Mouse (Mus musculus): ENCODE measurements at regions not wholly inside any gene's neighbourhood (a gene's known extent, or its start where the extent isn't known, plus 50 kb on each side); places are given as distances from the start of the nearest gene placed in this dataset.

GRCm38 (mm10) chr7:95489666-95490065 is 681.4 kb upstream of the Tenm4 start:
- TF ChIP-seq MAX (IDR thresholded peaks at IDR 0.05; ENCODE audit: low read depth), result no peak
- no peak for TF ChIP-seq E2F4 (IDR thresholded peaks at IDR 0.05; ENCODE audit: insufficient read depth)
- Histone ChIP-seq H3ac (ENCODE audit: control insufficient read depth, insufficient read length) (no peak overlapping the region), H3K4me3 (no peak overlapping the region), H3K36me3 (ENCODE audit: control insufficient read depth, insufficient read depth) (no peaks in the 10 kb centered on the region), H3K4me2 (ENCODE audit: low read depth) (no peak overlapping the region), H3K27me3 (ENCODE audit: control insufficient read depth, insufficient read depth, insufficient read length) (no peaks in the 10 kb centered on the region), H3K79me2 (ENCODE audit: control insufficient read depth, insufficient read depth) (no peaks in the 10 kb centered on the region)

- TF ChIP-seq CEBPB (IDR thresholded peaks at IDR 0.05; ENCODE audit: insufficient read depth, poor library complexity, severe bottlenecking) (no peak), USF1 (IDR thresholded peaks at IDR 0.05; ENCODE audit: low read depth) (no peak), MYOD1 (IDR thresholded peaks at IDR 0.05; ENCODE audit: control insufficient read depth in 1 of 3, insufficient read length in 2 of 3, low read depth in 2 of 3) (no peak), TCF3 (IDR thresholded peaks at IDR 0.05; ENCODE audit: insufficient read length, low read depth) (no peak), REST (IDR thresholded peaks at IDR 0.05; ENCODE audit: insufficient read depth, insufficient read length) (no peak), POLR2AphosphoS2 (IDR thresholded peaks at IDR 0.05; ENCODE audit: insufficient read length, low read depth) (no peak), MYOG (IDR thresholded peaks at IDR 0.05; ENCODE audit: control insufficient read depth in 1 of 3, insufficient read depth in 1 of 3, insufficient read length in 2 of 3, low read depth in 2 of 3) (no peak), POLR2A (IDR thresholded peaks at IDR 0.05; ENCODE audit: insufficient read length, low read depth) (no peak), TCF12 (IDR thresholded peaks at IDR 0.05; ENCODE audit: insufficient read depth, poor library complexity, severe bottlenecking) (no peak), SRF (IDR thresholded peaks at IDR 0.05; ENCODE audit: control insufficient read depth, insufficient read length, low read depth) (no peak), E2F4 (IDR thresholded peaks at IDR 0.05; ENCODE audit: insufficient read depth) (no peak), MAX (IDR thresholded peaks at IDR 0.05; ENCODE audit: low read depth) (no peak)
- H3K79me2 ChIP-seq (ENCODE audit: control insufficient read depth, insufficient read depth), result no peaks in the 10 kb centered on the region
- H3K36me3 ChIP-seq (ENCODE audit: control insufficient read depth, insufficient read depth), result no peaks in the 10 kb centered on the region
- H3ac ChIP-seq (ENCODE audit: control insufficient read depth, insufficient read length), result no peak overlapping the region
- H3K27me3 ChIP-seq (ENCODE audit: control insufficient read depth, insufficient read depth, insufficient read length), result no peaks in the 10 kb centered on the region
- no peak overlapping the region for H3K4me3 ChIP-seq
- H3K4me2 ChIP-seq (ENCODE audit: low read depth), result no peak overlapping the region
These were observed 676.3 kb upstream of the Tenm4 start for GRCm38 (mm10) chr7:95494793-95495192.

- Histone ChIP-seq H3K27me3 (ENCODE audit: control insufficient read depth, insufficient read depth, insufficient read length) (no peaks in the 10 kb centered on the region), H3K4me3 (no peak overlapping the region), H3ac (ENCODE audit: control insufficient read depth, insufficient read length) (no peak overlapping the region), H3K36me3 (ENCODE audit: control insufficient read depth, insufficient read depth) (no peaks in the 10 kb centered on the region), H3K79me2 (ENCODE audit: control insufficient read depth, insufficient read depth) (no peaks in the 10 kb centered on the region), H3K4me2 (ENCODE audit: low read depth) (no peak overlapping the region)
- TF ChIP-seq CEBPB (IDR thresholded peaks at IDR 0.05; ENCODE audit: insufficient read depth, poor library complexity, severe bottlenecking), result no peak
- no peak for TF ChIP-seq MYOD1 (IDR thresholded peaks at IDR 0.05; ENCODE audit: control insufficient read depth in 1 of 3, insufficient read length in 2 of 3, low read depth in 2 of 3)
- TF ChIP-seq USF1 (IDR thresholded peaks at IDR 0.05; ENCODE audit: low read depth), result no peak
- no peak for TF ChIP-seq REST (IDR thresholded peaks at IDR 0.05; ENCODE audit: insufficient read depth, insufficient read length)
- no peak for TF ChIP-seq E2F4 (IDR thresholded peaks at IDR 0.05; ENCODE audit: insufficient read depth)
- TF ChIP-seq MYOG (IDR thresholded peaks at IDR 0.05; ENCODE audit: control insufficient read depth in 1 of 3, insufficient read depth in 1 of 3, insufficient read length in 2 of 3, low read depth in 2 of 3), result no peak
- TF ChIP-seq SRF (IDR thresholded peaks at IDR 0.05; ENCODE audit: control insufficient read depth, insufficient read length, low read depth), result no peak
- TF ChIP-seq TCF12 (IDR thresholded peaks at IDR 0.05; ENCODE audit: insufficient read depth, poor library complexity, severe bottlenecking), result no peak
These were observed 668.1 kb upstream of the Tenm4 start for GRCm38 (mm10) chr7:95502959-95503358.

GRCm38 (mm10) chr7:95547256-95547655 is 623.8 kb upstream of the Tenm4 start:
- no peak overlapping the region for H3ac ChIP-seq (ENCODE audit: control insufficient read depth, insufficient read length)
- no peak for TF ChIP-seq MYOD1 (IDR thresholded peaks at IDR 0.05; ENCODE audit: control insufficient read depth in 1 of 3, insufficient read length in 2 of 3, low read depth in 2 of 3)
- TF ChIP-seq POLR2AphosphoS2 (IDR thresholded peaks at IDR 0.05; ENCODE audit: insufficient read length, low read depth), result no peak
- TF ChIP-seq TCF3 (IDR thresholded peaks at IDR 0.05; ENCODE audit: insufficient read length, low read depth), result no peak
- TF ChIP-seq E2F4 (IDR thresholded peaks at IDR 0.05; ENCODE audit: insufficient read depth), result no peak
- TF ChIP-seq MYOG (IDR thresholded peaks at IDR 0.05; ENCODE audit: control insufficient read depth in 1 of 3, insufficient read depth in 1 of 3, insufficient read length in 2 of 3, low read depth in 2 of 3), result no peak
- no peak for TF ChIP-seq REST (IDR thresholded peaks at IDR 0.05; ENCODE audit: insufficient read depth, insufficient read length)
- TF ChIP-seq POLR2A (IDR thresholded peaks at IDR 0.05; ENCODE audit: insufficient read length, low read depth), result no peak
- no peak for TF ChIP-seq CEBPB (IDR thresholded peaks at IDR 0.05; ENCODE audit: insufficient read depth, poor library complexity, severe bottlenecking)
- TF ChIP-seq SRF (IDR thresholded peaks at IDR 0.05; ENCODE audit: control insufficient read depth, insufficient read length, low read depth), result no peak
- TF ChIP-seq TCF12 (IDR thresholded peaks at IDR 0.05; ENCODE audit: insufficient read depth, poor library complexity, severe bottlenecking), result no peak
- TF ChIP-seq USF1 (IDR thresholded peaks at IDR 0.05; ENCODE audit: low read depth), result no peak
- H3K36me3 ChIP-seq (ENCODE audit: control insufficient read depth, insufficient read depth), result no peaks in the 10 kb centered on the region
- H3K4me2 ChIP-seq (ENCODE audit: low read depth), result no peak overlapping the region
- H3K4me3 ChIP-seq, result no peak overlapping the region
- no peaks in the 10 kb centered on the region for H3K79me2 ChIP-seq (ENCODE audit: control insufficient read depth, insufficient read depth)
- H3K27me3 ChIP-seq (ENCODE audit: control insufficient read depth, insufficient read depth, insufficient read length), result no peaks in the 10 kb centered on the region

GRCm38 (mm10) chr7:95550099-95550498 is 620.9 kb upstream of the Tenm4 start:
- TF ChIP-seq TCF12 (IDR thresholded peaks at IDR 0.05; ENCODE audit: insufficient read depth, poor library complexity, severe bottlenecking), result no peak
- TF ChIP-seq CEBPB (IDR thresholded peaks at IDR 0.05; ENCODE audit: insufficient read depth, poor library complexity, severe bottlenecking), result no peak
- Histone ChIP-seq H3K4me3 (no peak overlapping the region), H3K27me3 (ENCODE audit: control insufficient read depth, insufficient read depth, insufficient read length) (no peaks in the 10 kb centered on the region), H3K4me2 (ENCODE audit: low read depth) (no peak overlapping the region), H3K79me2 (ENCODE audit: control insufficient read depth, insufficient read depth) (no peaks in the 10 kb centered on the region), H3ac (ENCODE audit: control insufficient read depth, insufficient read length) (no peak overlapping the region), H3K36me3 (ENCODE audit: control insufficient read depth, insufficient read depth) (no peaks in the 10 kb centered on the region)
